Mouse (Mus musculus) ES-E14 (cell line): ENCODE measurements around the gene Mettl15.

Experiments used
- HCFC1 ChIP-seq: IDR thresholded peaks from 2 replicates; pipeline ENCODE4 v1.6.1; 2012; ENCODE audit warnings: low read length, inconsistent platforms, borderline replicate concordance; ENCODE audit not compliant: insufficient read depth
- ZNF384 ChIP-seq: IDR thresholded peaks from 2 replicates; pipeline ENCODE4 v1.6.1; 2012; ENCODE audit warnings: low read depth, low read length, inconsistent platforms

- no peak for TF ChIP-seq HCFC1
- no peak for TF ChIP-seq ZNF384
These were observed 3.0 kb downstream of the Mettl15 start for GRCm38 (mm10) chr2:109277593-109277992.
